In genomic region chr7:80606435-80606834, GRCm38 (mm10) we compare ENCODE assay signal across 1 mouse cellular context.
TF ChIP-seq lines count a peak whose summit lies in the region.

No protein-coding gene starts in this region.

TF ChIP-seq in MEL, 35 proteins besides CTCF, POLR2A, EP300 and RAD21 (continued from another document):
- TF ChIP-seq ZC3H11A (IDR thresholded peaks at IDR 0.05; ENCODE audit: low read depth, low read length): peak; percentile 48
TF ChIP-seq in MEL: peak in this region for 2.
